Mouse (Mus musculus): ENCODE results near the gene Ssu2.

GRCm38 (mm10) chr6:112319449-112319848 lies 68.4 kb downstream of the Ssu2 start:
- TF ChIP-seq POLR2A (IDR thresholded peaks at IDR 0.05; ENCODE audit: borderline replicate concordance, control insufficient read depth, low read depth, low read length): no peak
- no peak for TF ChIP-seq CTCF (IDR thresholded peaks at IDR 0.05; ENCODE audit: control insufficient read depth, insufficient read depth, low read length)
